In genomic region chr7:96716911-96717310, GRCm38 (mm10) we compare ENCODE assay signal across 12 mouse cellular contexts.
"Had no signal": no experiment of that assay in that cellular context is flagged by ENCODE, and none has a peak within 500 bp of the region (broad histone marks: within the 10 kb centered on the region; RNA-seq: fewer than 3 reads in every experiment).

No protein-coding gene starts in this region.

- DNase-seq: left cerebral cortex, postnatal 4 days; liver; liver, embryonic 13.5 days; liver, postnatal 0 days; lung, adult 18-20 months; lung, adult 2 months; lung, embryonic 14.5 days; lung, postnatal 10 days; lung, postnatal 14 days; lung, postnatal 36 days; lung, postnatal 4 days; midbrain, embryonic 14.5 days had no signal
